Mouse (Mus musculus): ENCODE measurements around the gene H2afy2. TPM values are rescaled to one million over a fixed set of nuclear protein-coding genes. Genes with fewer than 3 reads are reported as not detected.

Gene H2afy2
- 359 and 366 TPM in 2 replicates for polyA plus RNA-seq (2016; fragmentation: Nextera tagmentation; extraction: Ambion mirVana)

DNA sequence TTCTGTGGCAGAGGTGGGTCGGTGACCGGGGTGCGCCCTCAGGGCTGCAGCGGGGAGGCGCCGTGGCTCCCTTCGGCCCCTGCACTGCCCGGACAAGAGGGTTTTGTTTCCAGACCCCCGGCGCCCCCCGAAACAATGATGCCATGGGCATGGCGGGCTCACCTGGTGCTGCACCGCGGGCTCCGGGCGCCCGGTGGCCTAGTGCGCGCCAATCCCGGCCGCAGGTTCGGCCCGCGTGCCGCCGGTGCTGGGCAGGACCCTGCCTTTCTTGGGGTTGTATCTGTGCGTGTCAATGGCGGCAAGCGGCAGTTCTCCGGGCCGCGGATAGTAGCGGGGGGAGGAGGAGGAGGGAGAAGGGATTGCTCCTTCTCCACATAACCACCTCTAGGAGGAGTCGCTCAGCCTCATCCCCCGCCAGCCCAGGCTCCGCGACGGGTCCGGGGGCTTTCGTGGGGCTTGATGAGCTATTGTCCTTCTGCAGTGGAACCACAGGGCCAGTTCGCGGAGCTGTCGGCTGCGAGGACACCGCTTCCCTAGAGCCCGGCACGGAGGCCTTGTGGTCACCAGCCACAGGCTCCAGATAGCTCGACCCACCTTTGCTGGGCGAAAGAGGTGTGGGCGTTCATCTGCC, at the start of gene H2afy2:
Gene H2afy2, minus strand, starts transcription at position 527 of the 631 bp plus-strand sequence.
- H3K27ac ChIP-seq (replicated peaks), result peak within 1 kb of the TSS; percentile 100
- under 1% methylated on average over 50 of the region's 50 CpGs for WGBS
- H3K4me2 ChIP-seq (replicated peaks), result peak within 1 kb of the TSS; percentile 59
- peaks cover 22% of the 10 kb centered on the region for H3K4me1 ChIP-seq
- H3K36me3 ChIP-seq, result no peaks in the 10 kb centered on the region
- peak; percentile 90 for ATAC-seq (ENCODE audit: low FRiP score, low read depth)
- H3K4me3 ChIP-seq, result peak within 1 kb of the TSS; percentile 84
- peak within 1 kb of the TSS; percentile 100 for H3K9ac ChIP-seq (replicated peaks)
- no peaks in the 10 kb centered on the region for H3K27me3 ChIP-seq
- no peaks in the 10 kb centered on the region for H3K9me3 ChIP-seq

DNA sequence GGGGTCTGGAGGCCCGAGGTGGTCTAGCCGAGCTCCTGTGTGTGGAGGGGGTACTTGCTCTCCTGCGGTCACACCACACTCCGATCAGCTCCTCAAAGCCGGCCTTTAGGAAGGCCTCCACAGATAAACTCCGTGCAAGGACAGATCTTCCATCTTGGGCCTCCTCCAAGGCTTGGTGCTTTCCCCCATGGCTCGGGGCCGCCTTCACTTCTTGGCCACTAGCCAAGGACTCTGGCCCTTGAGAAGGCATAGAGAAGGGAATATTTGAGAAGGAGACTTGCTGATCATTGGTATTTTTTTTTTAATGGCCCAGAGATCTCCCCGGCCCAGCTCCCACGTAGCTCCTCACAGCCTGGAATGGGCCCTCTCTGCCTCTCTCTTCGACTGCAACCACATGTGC, 48.8 kb upstream of the H2afy2 start:
- Histone ChIP-seq H3K9me3 (no peaks in the 10 kb centered on the region), H3K27me3 (peaks cover 10% of the 10 kb centered on the region), H3K36me3 (no peaks in the 10 kb centered on the region), H3K4me1 (peaks cover under 1% of the 10 kb centered on the region; the same call in 1 of the 2 replicates), H3K4me2 (replicated peaks) (no peak overlapping the region), H3K9ac (replicated peaks) (no peak overlapping the region), H3K27ac (replicated peaks) (no peak overlapping the region), H3K4me3 (no peak overlapping the region)
- 87% methylated on average over 11 of the region's 11 CpGs for WGBS
- no peak for ATAC-seq (ENCODE audit: low FRiP score, low read depth)

DNA sequence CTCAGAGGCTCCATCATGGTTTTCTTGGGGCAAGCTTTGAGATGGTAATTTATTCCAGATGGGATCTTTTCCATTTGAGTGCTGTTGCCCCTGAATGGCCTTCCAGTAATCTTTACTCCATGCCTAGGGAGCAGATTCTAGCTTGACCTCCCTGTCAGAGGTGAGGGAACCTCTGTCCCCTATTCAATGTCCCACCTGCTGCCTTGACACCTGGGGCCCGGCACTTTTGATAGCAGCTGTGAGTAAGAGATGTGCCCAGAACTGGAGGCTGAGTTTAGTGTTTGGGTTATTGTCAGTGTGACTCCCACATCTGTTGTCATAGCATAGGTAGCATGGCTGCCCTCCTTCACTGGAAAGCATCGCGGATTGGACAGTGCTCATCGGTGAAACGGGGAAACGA, 47.8 kb upstream of the H2afy2 start:
- no peak overlapping the region for H3K4me2 ChIP-seq (replicated peaks)
- no peak overlapping the region for H3K9ac ChIP-seq (replicated peaks)
- no peaks in the 10 kb centered on the region for H3K9me3 ChIP-seq
- no peak overlapping the region for H3K27ac ChIP-seq (replicated peaks)
- peaks cover 10% of the 10 kb centered on the region for H3K4me1 ChIP-seq
- no peaks in the 10 kb centered on the region for H3K36me3 ChIP-seq
- WGBS, result 90% methylated on average over 6 of the region's 6 CpGs
- no peak for ATAC-seq (ENCODE audit: low FRiP score, low read depth)
- H3K27me3 ChIP-seq, result peaks cover 13% of the 10 kb centered on the region
- no peak overlapping the region for H3K4me3 ChIP-seq

DNA sequence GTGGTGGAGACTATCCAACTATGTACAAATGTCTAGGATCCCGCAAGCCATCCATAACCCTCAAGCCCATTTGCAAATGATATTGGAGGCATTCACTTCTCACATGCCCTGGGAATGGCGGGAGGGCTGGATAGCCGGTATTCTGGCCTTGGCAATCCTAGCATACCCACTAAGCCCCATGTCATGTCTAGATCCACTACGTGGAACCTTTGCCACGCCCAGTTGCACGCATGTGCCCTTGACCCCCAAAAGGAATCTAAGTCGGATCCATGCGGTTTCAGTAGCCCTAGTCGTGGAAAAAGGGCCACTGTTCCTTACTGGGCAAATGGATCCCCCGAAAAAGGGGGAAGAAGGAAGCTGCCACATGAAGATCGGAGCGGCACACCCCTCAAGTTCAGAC, 47.3 kb upstream of the H2afy2 start:
- Histone ChIP-seq H3K4me3 (no peak overlapping the region), H3K27me3 (peaks cover 13% of the 10 kb centered on the region), H3K9me3 (no peaks in the 10 kb centered on the region), H3K4me2 (replicated peaks) (no peak overlapping the region), H3K27ac (replicated peaks) (no peak overlapping the region), H3K9ac (replicated peaks) (no peak overlapping the region), H3K36me3 (no peaks in the 10 kb centered on the region), H3K4me1 (peaks cover 12% of the 10 kb centered on the region)
- no peak for ATAC-seq (ENCODE audit: low FRiP score, low read depth)
- WGBS, result 81% methylated on average over 12 of the region's 12 CpGs

DNA sequence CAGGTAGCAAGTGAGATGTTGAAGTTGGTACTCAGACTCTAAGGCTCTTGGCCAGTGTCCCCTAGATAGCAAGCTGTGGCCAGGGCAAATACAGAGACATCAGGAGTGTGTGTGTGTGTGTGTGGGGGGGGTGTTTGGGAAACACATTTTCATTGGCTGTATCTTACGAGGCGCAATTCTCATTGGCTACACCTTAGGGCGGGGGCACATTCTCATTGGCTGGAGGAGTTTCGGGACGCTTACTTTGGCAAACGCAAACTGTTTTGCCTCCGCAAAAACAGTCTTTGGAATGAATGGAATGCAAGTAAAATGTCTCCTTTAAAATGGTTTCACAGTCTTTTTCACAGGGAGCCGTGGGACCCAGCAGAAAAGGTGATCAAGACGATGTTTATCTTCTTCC, 46.9 kb upstream of the H2afy2 start:
- H3K9ac ChIP-seq (replicated peaks), result no peak overlapping the region
- peaks cover 13% of the 10 kb centered on the region for H3K27me3 ChIP-seq
- H3K27ac ChIP-seq (replicated peaks), result no peak overlapping the region
- 66% methylated on average over 9 of the region's 9 CpGs for WGBS
- H3K9me3 ChIP-seq, result no peaks in the 10 kb centered on the region
- H3K4me2 ChIP-seq (replicated peaks), result no peak overlapping the region
- peaks cover 12% of the 10 kb centered on the region for H3K4me1 ChIP-seq
- H3K4me3 ChIP-seq, result no peak overlapping the region
- ATAC-seq (ENCODE audit: low FRiP score, low read depth), result no peak
- no peaks in the 10 kb centered on the region for H3K36me3 ChIP-seq

DNA sequence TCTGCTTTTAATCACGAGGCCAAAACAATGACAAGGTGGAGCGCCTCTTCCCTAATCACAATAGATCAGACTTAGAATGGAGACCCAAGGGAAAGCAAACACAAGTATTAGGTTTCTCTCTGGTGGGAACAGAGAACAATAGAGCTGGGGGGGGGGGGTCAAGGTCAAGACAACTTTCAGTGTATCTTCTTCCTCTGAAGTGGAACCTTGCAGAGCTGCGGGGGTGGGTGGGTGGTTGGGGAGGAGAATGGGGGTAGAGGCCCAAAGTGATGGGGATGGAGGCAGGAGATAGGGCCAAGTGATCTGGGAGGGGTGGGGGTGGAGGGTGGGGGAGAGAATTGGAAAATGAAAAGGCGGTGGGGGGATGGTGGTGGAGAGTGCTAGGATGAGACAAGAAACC, 45.1 kb upstream of the H2afy2 start:
- Histone ChIP-seq H3K4me3 (no peak overlapping the region), H3K4me2 (replicated peaks) (no peak overlapping the region), H3K9me3 (no peaks in the 10 kb centered on the region), H3K27me3 (peaks cover 13% of the 10 kb centered on the region), H3K4me1 (peaks cover 12% of the 10 kb centered on the region), H3K36me3 (no peaks in the 10 kb centered on the region), H3K27ac (replicated peaks) (no peak overlapping the region), H3K9ac (replicated peaks) (no peak overlapping the region)
- ATAC-seq (ENCODE audit: low FRiP score, low read depth), result no peak
- 58% methylated on average over 4 of the region's 4 CpGs for WGBS

DNA sequence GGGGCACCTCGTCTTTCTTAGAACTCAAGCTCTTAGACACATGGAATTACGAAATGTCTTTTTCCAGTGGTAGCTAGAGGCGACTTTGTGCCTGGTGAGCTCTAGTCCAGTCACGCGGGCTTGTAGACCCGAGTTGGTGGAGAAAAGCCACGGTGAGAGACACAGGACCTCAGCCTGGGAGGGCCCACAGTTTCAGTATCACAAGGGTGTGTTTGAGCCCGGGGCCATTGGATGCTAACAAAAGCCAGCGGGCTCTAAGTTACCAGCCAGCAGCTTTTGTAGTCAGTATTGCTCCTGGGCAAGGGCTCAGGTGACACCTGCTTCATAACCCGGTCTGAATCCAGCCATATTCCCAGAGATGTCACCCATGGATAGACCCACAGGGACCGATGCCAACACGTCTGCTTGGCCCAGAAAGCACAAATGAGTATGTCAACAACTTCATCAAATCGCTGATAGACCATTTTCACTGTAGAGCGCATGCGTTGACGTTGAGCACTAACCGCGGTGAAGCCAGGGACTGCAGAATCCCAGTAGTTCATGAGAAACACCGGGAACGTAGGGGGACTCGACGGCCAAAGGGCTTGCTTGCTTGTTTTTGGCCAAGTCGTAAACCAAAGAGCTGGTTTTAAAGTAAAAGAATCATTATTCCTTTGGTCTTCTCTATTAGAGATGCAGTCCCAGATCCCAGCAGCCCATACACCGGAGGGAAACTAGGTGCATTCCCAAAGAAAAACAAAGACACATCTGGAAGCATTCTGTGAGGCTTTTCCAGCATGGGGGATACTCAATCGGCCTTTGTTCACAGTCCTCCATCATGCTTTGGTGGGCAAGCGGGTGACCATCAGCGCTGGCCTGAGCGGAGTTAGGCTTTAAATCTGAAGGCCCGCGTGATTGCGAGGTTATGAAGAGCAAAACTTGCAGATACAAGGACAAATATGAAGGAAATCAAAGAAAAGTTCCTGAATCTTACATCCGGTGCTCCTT, 44.3 kb upstream of the H2afy2 start:
- Histone ChIP-seq H3K9me3 (no peaks in the 10 kb centered on the region), H3K9ac (replicated peaks) (no peak overlapping the region), H3K27me3 (peaks cover 13% of the 10 kb centered on the region), H3K4me1 (peaks cover 12% of the 10 kb centered on the region), H3K27ac (replicated peaks) (no peak overlapping the region), H3K36me3 (no peaks in the 10 kb centered on the region), H3K4me3 (no peak overlapping the region), H3K4me2 (replicated peaks) (no peak overlapping the region)
- WGBS, result 92% methylated on average over 32 of the region's 32 CpGs
- ATAC-seq (ENCODE audit: low FRiP score, low read depth), result no peak

DNA sequence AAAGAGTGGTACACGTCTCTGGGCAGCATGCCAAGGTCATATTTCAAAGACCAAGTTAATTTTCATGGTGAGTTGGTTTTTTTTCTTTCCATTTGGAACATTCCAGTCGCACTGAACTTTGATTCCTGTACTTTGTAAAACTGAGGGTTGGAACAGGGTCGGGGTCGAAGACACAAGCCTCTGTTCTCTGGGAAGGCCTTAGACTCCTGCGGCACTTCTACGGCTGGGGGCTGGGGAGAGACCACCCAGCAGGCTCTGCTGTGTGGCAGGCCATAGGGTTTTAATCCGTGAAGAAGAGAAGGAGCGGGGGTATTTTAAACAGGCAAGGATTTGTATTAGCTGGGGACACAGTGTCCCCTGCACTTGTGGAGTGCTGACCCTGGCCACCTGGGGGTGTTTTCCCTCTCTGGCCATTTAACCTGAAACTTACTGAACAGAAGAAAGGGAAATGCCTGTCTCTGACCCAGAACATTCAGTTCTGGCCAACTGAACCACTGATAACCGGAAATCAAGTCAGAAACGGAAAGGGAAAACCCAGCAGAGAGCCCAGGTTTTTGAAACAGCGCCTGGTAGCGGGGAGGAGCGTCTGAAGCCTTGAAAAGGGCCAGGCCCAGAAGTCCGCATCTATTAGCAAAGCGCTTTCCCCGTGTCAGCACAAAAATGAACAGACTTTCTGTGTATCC, 42.9 kb upstream of the H2afy2 start:
- no peak for ATAC-seq (ENCODE audit: low FRiP score, low read depth)
- H3K9ac ChIP-seq (replicated peaks), result no peak overlapping the region
- H3K4me2 ChIP-seq (replicated peaks), result 0 out of 2 replicates have a peak overlapping the region, but pooled peaks have one; percentile 7
- peaks cover 12% of the 10 kb centered on the region for H3K4me1 ChIP-seq
- H3K27me3 ChIP-seq, result peaks cover 13% of the 10 kb centered on the region
- H3K4me3 ChIP-seq, result no peak overlapping the region
- H3K9me3 ChIP-seq, result no peaks in the 10 kb centered on the region
- WGBS, result 17% methylated on average over 16 of the region's 16 CpGs
- no peaks in the 10 kb centered on the region for H3K36me3 ChIP-seq
- H3K27ac ChIP-seq (replicated peaks), result 0 out of 2 replicates have a peak overlapping the region, but pooled peaks have one; percentile 35

DNA sequence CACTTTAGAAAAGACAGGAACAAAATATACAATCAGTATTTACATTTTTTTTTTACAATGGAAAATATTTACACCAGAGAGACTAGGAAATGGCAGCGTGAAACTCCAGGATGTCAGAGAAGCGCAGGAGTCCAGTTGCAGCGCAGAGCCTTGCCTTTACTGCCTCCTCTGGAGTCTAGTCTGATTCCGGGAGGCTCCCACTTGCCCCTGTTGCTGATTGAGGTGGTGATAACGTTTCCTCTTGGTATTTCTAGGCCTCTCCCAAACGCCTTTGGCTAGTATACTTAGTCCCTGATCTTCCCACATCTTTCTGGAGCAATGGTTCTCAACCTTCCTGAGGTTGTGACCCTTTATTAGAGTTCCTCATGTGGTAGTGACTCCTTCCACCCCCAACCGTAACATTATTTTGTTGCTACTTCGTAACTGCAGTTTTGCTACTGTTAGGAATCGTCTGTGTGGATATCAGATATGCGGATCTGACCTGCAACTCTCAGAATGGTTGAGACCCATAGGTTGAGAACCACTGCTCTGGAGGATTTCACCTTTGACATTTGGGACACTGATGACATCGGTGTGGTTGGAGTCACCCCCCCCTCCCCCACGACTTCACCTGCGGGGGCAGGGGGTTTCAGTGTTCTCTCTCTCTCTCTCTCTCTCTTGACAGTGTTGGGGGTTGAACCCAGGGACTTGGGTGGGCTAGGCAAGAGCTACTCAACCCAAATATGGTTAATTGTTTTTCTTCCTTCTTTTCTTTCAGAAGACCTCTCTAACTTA, 42.2 kb upstream of the H2afy2 start:
- Histone ChIP-seq H3K27me3 (peaks cover 13% of the 10 kb centered on the region), H3K9me3 (no peaks in the 10 kb centered on the region), H3K4me2 (replicated peaks) (no peak overlapping the region), H3K9ac (replicated peaks) (no peak overlapping the region), H3K4me1 (peaks cover 12% of the 10 kb centered on the region), H3K36me3 (no peaks in the 10 kb centered on the region), H3K4me3 (no peak overlapping the region), H3K27ac (replicated peaks) (no peak overlapping the region)
- no peak for ATAC-seq (ENCODE audit: low FRiP score, low read depth)
- WGBS, result 78% methylated on average over 13 of the region's 13 CpGs

DNA sequence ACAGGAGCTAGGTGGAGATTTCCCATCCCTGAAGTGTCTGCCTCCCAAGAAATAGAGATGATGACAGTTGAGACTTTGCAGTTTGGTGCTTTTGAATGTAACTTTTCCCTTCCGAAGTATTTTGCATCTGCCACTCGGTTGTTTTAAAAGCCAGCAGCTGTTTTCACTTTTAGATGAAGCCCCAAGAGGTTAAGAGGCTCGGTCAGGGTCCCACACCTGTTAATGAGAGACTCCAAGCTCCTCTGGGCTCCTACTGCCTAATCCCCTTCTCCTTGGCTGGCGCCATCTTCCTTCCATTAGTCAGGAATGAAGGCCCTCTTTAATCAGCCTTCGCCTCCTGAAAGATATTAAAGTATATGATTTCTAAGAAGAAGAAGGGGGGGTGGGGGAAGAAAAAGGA, 41.6 kb upstream of the H2afy2 start:
- no peak overlapping the region for H3K27ac ChIP-seq (replicated peaks)
- no peaks in the 10 kb centered on the region for H3K36me3 ChIP-seq
- no peak for ATAC-seq (ENCODE audit: low FRiP score, low read depth)
- no peak overlapping the region for H3K4me2 ChIP-seq (replicated peaks)
- no peaks in the 10 kb centered on the region for H3K9me3 ChIP-seq
- peaks cover 12% of the 10 kb centered on the region for H3K4me1 ChIP-seq
- peaks cover 13% of the 10 kb centered on the region for H3K27me3 ChIP-seq
- no peak overlapping the region for H3K4me3 ChIP-seq
- no peak overlapping the region for H3K9ac ChIP-seq (replicated peaks)
- whole genome bisulfite sequencing, result 47% methylated on average over 5 of the region's 5 CpGs

DNA sequence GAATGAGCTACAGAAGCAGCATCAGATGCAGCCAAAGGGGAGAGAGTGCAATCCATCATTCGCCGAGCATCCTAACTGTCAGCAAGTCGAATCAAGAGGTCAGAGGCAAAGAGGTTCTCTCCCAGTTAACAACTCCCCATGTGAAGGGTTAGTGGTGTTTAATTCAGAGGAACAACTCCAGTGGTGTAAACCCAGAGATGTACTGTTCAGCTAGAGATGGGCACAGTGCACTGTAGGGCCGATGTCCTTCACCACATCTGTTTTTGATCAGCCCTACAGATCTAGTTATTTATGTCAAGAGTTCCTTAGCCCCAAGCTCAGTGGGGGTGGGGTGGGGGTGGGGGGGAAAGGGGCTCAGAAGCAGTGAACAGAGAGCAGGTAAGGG, 39.8 kb upstream of the H2afy2 start:
- 83% methylated on average over 4 of the region's 4 CpGs for WGBS
- no peaks in the 10 kb centered on the region for H3K36me3 ChIP-seq
- no peak overlapping the region for H3K9ac ChIP-seq (replicated peaks)
- no peak overlapping the region for H3K27ac ChIP-seq (replicated peaks)
- H3K9me3 ChIP-seq, result no peaks in the 10 kb centered on the region
- ATAC-seq (ENCODE audit: low FRiP score, low read depth), result no peak
- peaks cover 11% of the 10 kb centered on the region for H3K27me3 ChIP-seq
- peaks cover 12% of the 10 kb centered on the region for H3K4me1 ChIP-seq
- H3K4me2 ChIP-seq (replicated peaks), result no peak overlapping the region
- H3K4me3 ChIP-seq, result no peak overlapping the region
